Mouse (Mus musculus): ENCODE measurements around the gene Klhdc1. TPM values are rescaled to one million over a fixed set of nuclear protein-coding genes. Genes with fewer than 3 reads are reported as not detected.

The Klhdc1 gene
- 81.7 TPM for polyA plus RNA-seq (2017; shearing (Covaris generic))

DNA sequence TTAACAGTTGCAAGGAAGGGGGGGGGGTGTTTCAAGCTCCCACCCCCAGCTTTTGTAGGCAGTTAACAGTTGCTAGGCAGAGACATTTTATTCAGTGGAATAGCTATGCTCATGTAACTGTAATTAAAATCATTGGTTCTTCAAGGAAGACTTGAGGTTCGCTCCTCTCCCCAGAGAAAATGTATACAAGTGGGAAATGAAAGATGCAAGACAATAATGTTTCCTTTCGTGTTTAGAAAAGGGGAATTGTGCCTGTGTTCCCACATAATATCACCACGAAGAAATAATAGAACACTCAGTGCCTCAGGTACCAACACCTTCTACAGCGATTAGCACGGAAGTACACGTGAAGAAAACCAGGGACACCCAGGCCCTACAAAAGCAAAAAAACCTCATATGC, at the start of gene Klhdc1:
Gene Klhdc1 (plus strand): TSS at position 301 of the 400 bp plus-strand sequence.

DNA sequence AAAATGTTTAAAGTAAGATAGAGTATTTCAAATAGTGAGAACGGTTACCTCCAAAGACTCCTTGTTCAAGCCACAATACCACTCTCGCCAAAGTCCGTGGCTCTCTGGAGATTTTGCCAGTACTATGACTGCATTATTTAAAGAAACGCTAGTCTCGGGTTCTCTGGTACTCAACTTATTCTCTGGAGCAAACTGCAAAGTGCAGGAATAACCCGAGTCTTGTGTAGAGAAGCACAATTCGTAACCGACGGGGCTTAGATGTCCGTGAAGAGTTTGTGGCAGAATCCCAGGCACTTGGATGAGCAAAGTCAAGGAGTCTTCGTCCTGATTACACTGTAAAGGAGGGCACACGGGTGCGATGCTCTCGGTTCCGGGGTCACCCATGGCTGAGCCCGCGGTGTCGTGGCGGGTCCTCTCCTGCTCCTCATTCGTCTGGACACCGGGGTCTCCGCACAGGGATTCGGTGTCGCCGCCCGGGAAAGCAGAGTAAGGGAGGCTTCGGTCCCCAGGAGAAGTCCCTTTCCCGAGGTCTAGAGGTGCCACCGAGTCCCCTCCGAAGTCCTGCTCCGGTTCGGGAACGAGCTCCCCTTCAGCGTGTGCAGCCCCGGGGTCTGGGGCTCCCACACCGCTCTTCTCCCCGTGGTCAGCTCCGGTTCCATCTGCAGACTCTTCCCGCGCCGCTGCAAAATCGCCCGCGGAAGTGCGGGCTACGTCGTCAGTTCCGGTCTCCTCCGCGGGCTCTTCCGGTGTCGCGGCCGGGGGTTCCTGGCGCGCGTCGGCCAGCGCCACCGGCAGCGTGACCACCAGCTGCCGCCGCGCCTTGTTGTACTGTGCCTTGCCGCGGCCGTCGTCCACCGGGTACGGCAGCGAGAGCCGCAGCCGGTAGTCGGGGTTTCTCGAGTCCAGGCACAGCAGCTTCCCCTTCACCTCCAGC, 44.3 kb upstream of the Klhdc1 start, which contains the start of gene Gm49383:
Gene Gm49383 (minus strand): TSS at position 661 of the 934 bp plus-strand sequence.

GRCm38 (mm10) chr12:69198164-69198535, 42.8 kb upstream of the Klhdc1 start, which contains the start of gene Dnaaf2:
TSS of gene Dnaaf2 (minus strand) at chr12:69198429.

GRCm38 (mm10) chr12:69204052-69204833, 36.7 kb upstream of the Klhdc1 start, which contains the start of gene Gm49384:
TSS of gene Gm49384 (minus strand) at chr12:69204267.

GRCm38 (mm10) chr12:69227776-69228466, 13.1 kb upstream of the Klhdc1 start, which contains the start of gene Pole2:
TSS of gene Pole2 (minus strand) at chr12:69228195.

GRCm38 (mm10) chr12:69296511-69297410, 55.8 kb downstream of the Klhdc1 start, which contains the start of gene Klhdc2:
TSS of gene Klhdc2 (plus strand) at chr12:69296681.

Other genes with a start within 250 kb of the Klhdc1 start
- gene Rps29, start 82.0 kb upstream of the Klhdc1 start, polyA plus RNA-seq (2017; shearing (Covaris generic)): 3,261 TPM
- not detected for gene Lrr1, start 72.4 kb upstream of the Klhdc1 start, polyA plus RNA-seq (2017; shearing (Covaris generic))
- gene Rpl36al, start 57.1 kb upstream of the Klhdc1 start, polyA plus RNA-seq (2017; shearing (Covaris generic)): 348 TPM
- 46.2 TPM for gene Mgat2, start 57.0 kb upstream of the Klhdc1 start, polyA plus RNA-seq (2017; shearing (Covaris generic))
- 10.6 TPM for gene Gm49383, start 44.1 kb upstream of the Klhdc1 start, polyA plus RNA-seq (2017; shearing (Covaris generic))
- 6.5 TPM for gene Dnaaf2, start 42.7 kb upstream of the Klhdc1 start, polyA plus RNA-seq (2017; shearing (Covaris generic))
- 8.7 TPM for gene Gm49384, start 36.9 kb upstream of the Klhdc1 start, polyA plus RNA-seq (2017; shearing (Covaris generic))
- gene Pole2, start 13.0 kb upstream of the Klhdc1 start, polyA plus RNA-seq (2017; shearing (Covaris generic)): 23.1 TPM
- 192 TPM for gene Klhdc2, start 55.5 kb downstream of the Klhdc1 start, polyA plus RNA-seq (2017; shearing (Covaris generic))
- 133 TPM for gene Nemf, start 116.0 kb downstream of the Klhdc1 start, polyA plus RNA-seq (2017; shearing (Covaris generic))
- gene Arf6, start 131.0 kb downstream of the Klhdc1 start, polyA plus RNA-seq (2017; shearing (Covaris generic)): 303 TPM
- gene Gm9887, start 131.3 kb downstream of the Klhdc1 start, polyA plus RNA-seq (2017; shearing (Covaris generic)): 3.5 TPM